Mouse (Mus musculus): ENCODE measurements around the gene Ccdc103. TPM values are rescaled to one million over a fixed set of nuclear protein-coding genes. Genes with fewer than 3 reads are reported as not detected.

The Ccdc103 gene
- polyA plus RNA-seq, 1 experiment, result 1.3 TPM

GRCm38 (mm10) chr11:102921491-102921890 is 40.5 kb downstream of the Ccdc103 start:
- TF ChIP-seq POLR2A (IDR thresholded peaks at IDR 0.05; ENCODE audit: borderline replicate concordance, extremely low read depth, insufficient read depth, insufficient read length, poor library complexity, severe bottlenecking) (no peak), CTCF (IDR thresholded peaks at IDR 0.05; ENCODE audit: borderline replicate concordance, extremely low read depth, insufficient read depth, insufficient read length) (no peak)
- no peak for DNase-seq (ENCODE audit: low read depth)

- DNase-seq (ENCODE audit: low read depth), result peak; percentile 99
- TF ChIP-seq CTCF (IDR thresholded peaks at IDR 0.05; ENCODE audit: borderline replicate concordance, extremely low read depth, insufficient read depth, insufficient read length), result no peak
- peak; percentile 13; the same call in 1 of the 2 replicates for TF ChIP-seq POLR2A (IDR thresholded peaks at IDR 0.05; ENCODE audit: borderline replicate concordance, extremely low read depth, insufficient read depth, insufficient read length, poor library complexity, severe bottlenecking)
Observed at GRCm38 (mm10) chr11:102924557-102925350, 43.8 kb downstream of the Ccdc103 start, which contains the start of gene Kif18b. Gene Kif18b, minus strand, starts transcription at chr11:102925124.

GRCm38 (mm10) chr11:102925351-102925717 is 44.3 kb downstream of the Ccdc103 start:
- DNase-seq (ENCODE audit: low read depth), result no peak
- TF ChIP-seq POLR2A (IDR thresholded peaks at IDR 0.05; ENCODE audit: borderline replicate concordance, extremely low read depth, insufficient read depth, insufficient read length, poor library complexity, severe bottlenecking) (no peak), CTCF (IDR thresholded peaks at IDR 0.05; ENCODE audit: borderline replicate concordance, extremely low read depth, insufficient read depth, insufficient read length) (peak; percentile 32; the same call in 1 of the 2 replicates)

GRCm38 (mm10) chr11:102930672-102931071 is 49.7 kb downstream of the Ccdc103 start:
- TF ChIP-seq POLR2A (IDR thresholded peaks at IDR 0.05; ENCODE audit: borderline replicate concordance, extremely low read depth, insufficient read depth, insufficient read length, poor library complexity, severe bottlenecking), result no peak
- no peak for TF ChIP-seq CTCF (IDR thresholded peaks at IDR 0.05; ENCODE audit: borderline replicate concordance, extremely low read depth, insufficient read depth, insufficient read length)
- DNase-seq (ENCODE audit: low read depth), result no peak

Other genes with a start within 250 kb of the Ccdc103 start
- gene Meioc, start 217.5 kb upstream of the Ccdc103 start, polyA plus RNA-seq (2012; rRNA removed), result 0.03 and 0.11 TPM in 2 replicates
- gene Ccdc43, start 183.4 kb upstream of the Ccdc103 start, polyA plus RNA-seq (2012; rRNA removed), result 18.5 and 23.9 TPM in 2 replicates
- 48.4 and 64.1 TPM in 2 replicates for gene Adam11, start 119.8 kb upstream of the Ccdc103 start, polyA plus RNA-seq (2012; rRNA removed)
- gene Gjc1, start 61.5 kb upstream of the Ccdc103 start, polyA plus RNA-seq (2012; rRNA removed), result 52.2 and 61.0 TPM in 2 replicates
- gene Higd1b, start 45.4 kb upstream of the Ccdc103 start, polyA plus RNA-seq (2012; rRNA removed), result 4.3 and 4.9 TPM in 2 replicates
- 114 and 117 TPM in 2 replicates for gene Eftud2, start 219 bp upstream of the Ccdc103 start, polyA plus RNA-seq (2012; rRNA removed)
- gene Fam187a, start 4.0 kb downstream of the Ccdc103 start, polyA plus RNA-seq (2012; rRNA removed), result 0.09 and 0.12 TPM in 2 replicates
- gene Gfap, start 19.7 kb downstream of the Ccdc103 start, polyA plus RNA-seq (2012; rRNA removed), result 0.26 and 0.29 TPM in 2 replicates
- 9.3 and 15.9 TPM in 2 replicates for gene Kif18b, start 43.9 kb downstream of the Ccdc103 start, polyA plus RNA-seq (2012; rRNA removed)
- 12.2 and 19.0 TPM in 2 replicates for gene C1ql1, start 65.5 kb downstream of the Ccdc103 start, polyA plus RNA-seq (2012; rRNA removed)
- 40.1 and 42.3 TPM in 2 replicates for gene Nmt1, start 147.0 kb downstream of the Ccdc103 start, polyA plus RNA-seq (2012; rRNA removed)
- gene Dcakd, start 147.1 kb downstream of the Ccdc103 start, polyA plus RNA-seq (2012; rRNA removed), result 236 and 262 TPM in 2 replicates
- gene Plcd3, start 220.5 kb downstream of the Ccdc103 start, polyA plus RNA-seq (2012; rRNA removed), result 3.6 TPM in 2 replicates
- 4.5 and 4.6 TPM in 2 replicates for gene Acbd4, start 220.5 kb downstream of the Ccdc103 start, polyA plus RNA-seq (2012; rRNA removed)
- 14.4 and 18.9 TPM in 2 replicates for gene Hexim1, start 235.0 kb downstream of the Ccdc103 start, polyA plus RNA-seq (2012; rRNA removed)